Mouse (Mus musculus) urinary bladder, postnatal 0 days (tissue): ENCODE measurements around the gene Srgap1. TPM values are rescaled to one million over a fixed set of nuclear protein-coding genes. Genes with fewer than 3 reads are reported as not detected.

Experiments used
- polyA plus RNA-seq: library from polyadenylated mRNA; unstranded; fragments of >200 nt; fragmentation: Nextera tagmentation; extraction: Ambion mirVana; gene quantifications from 2 replicates; pipeline ENCODE4 v1.2.1, GENCODE M21; 2015

Gene Srgap1
- polyA plus RNA-seq, result 2.2 and 2.4 TPM in 2 replicates

GRCm38 (mm10) chr10:122046904-122047726, at the start of gene Srgap1:
Srgap1 (minus strand) TSS chr10:122047315.

GRCm38 (mm10) chr10:121739548-121740505, 307.3 kb downstream of the Srgap1 start, which contains the start of gene BC048403:
BC048403 (plus strand) TSS chr10:121739937.

Other genes with a start within 250 kb of the Srgap1 start
- gene Rxylt1, start 50.1 kb upstream of the Srgap1 start, polyA plus RNA-seq, result 56.4 and 63.3 TPM in 2 replicates